Mouse (Mus musculus) cerebellum, postnatal 14 days (tissue): ENCODE measurements around the gene Ecel1.

Experiments used
- DNase-seq, 2 experiments: peaks; one replicate each; pipeline ENCODE4 v3.0.0; 2021; ENCODE audit warnings: mixed read lengths in 2 of 2

The Ecel1 gene

GRCm38 (mm10) chr1:87156199-87156587 is at the start of gene Ecel1:
Ecel1 (minus strand) TSS chr1:87156521.
- DNase-seq: no peak

GRCm38 (mm10) chr1:87205502-87205901 is 49.2 kb upstream of the Ecel1 start:
- DNase-seq: no peak

- DNase-seq: no peak
Observed at GRCm38 (mm10) chr1:87205038-87205437, 48.7 kb upstream of the Ecel1 start.

GRCm38 (mm10) chr1:87204465-87204864 is 48.1 kb upstream of the Ecel1 start, which contains the start of gene Chrng:
Chrng (plus strand) TSS chr1:87204657.
- no peak for DNase-seq

- DNase-seq: no peak
Observed at GRCm38 (mm10) chr1:87203779-87204178, 47.5 kb upstream of the Ecel1 start.

- DNase-seq: no peak
Observed at GRCm38 (mm10) chr1:87201848-87202247, 45.5 kb upstream of the Ecel1 start.

GRCm38 (mm10) chr1:87200811-87201210 is 44.5 kb upstream of the Ecel1 start:
- DNase-seq: no peak

GRCm38 (mm10) chr1:87198119-87199065 is 42.1 kb upstream of the Ecel1 start:
- no peak for DNase-seq

GRCm38 (mm10) chr1:87197296-87197695 is 41.0 kb upstream of the Ecel1 start:
- peak; percentile 68 to 77 for DNase-seq

GRCm38 (mm10) chr1:87190429-87190828 is 34.1 kb upstream of the Ecel1 start, which contains the start of gene Chrnd:
Chrnd (plus strand) TSS chr1:87190607.
- no peak for DNase-seq

GRCm38 (mm10) chr1:87187037-87187355 is 30.7 kb upstream of the Ecel1 start:
- DNase-seq: peak; percentile 90 to 92

- peak in 1 of 2 experiments; percentile 27 for DNase-seq
Observed at GRCm38 (mm10) chr1:87186261-87187036, 30.1 kb upstream of the Ecel1 start.

GRCm38 (mm10) chr1:87185526-87185925 is 29.2 kb upstream of the Ecel1 start:
- DNase-seq: no peak

GRCm38 (mm10) chr1:87184751-87185139 is 28.4 kb upstream of the Ecel1 start:
- DNase-seq: peak; percentile 79 to 84

- peak in 1 of 2 experiments; percentile 43 for DNase-seq
Observed at GRCm38 (mm10) chr1:87183998-87184750, 27.9 kb upstream of the Ecel1 start.

GRCm38 (mm10) chr1:87183013-87183412 is 26.7 kb upstream of the Ecel1 start, which contains the start of gene Prss56:
Prss56 (plus strand) TSS chr1:87183313.
- no peak for DNase-seq

- no peak for DNase-seq
Observed at GRCm38 (mm10) chr1:87180896-87181295, 24.6 kb upstream of the Ecel1 start.

- DNase-seq: peak; percentile 46 to 61
Observed at GRCm38 (mm10) chr1:87175852-87176292, 19.6 kb upstream of the Ecel1 start.

- DNase-seq: peak; percentile 74 to 79
Observed at GRCm38 (mm10) chr1:87174006-87174955, 18.0 kb upstream of the Ecel1 start.

GRCm38 (mm10) chr1:87172316-87172715 is 16.0 kb upstream of the Ecel1 start:
- DNase-seq: no peak

GRCm38 (mm10) chr1:87171312-87171711 is 15.0 kb upstream of the Ecel1 start:
- no peak for DNase-seq
